Mouse (Mus musculus) ES-E14 (cell line): ENCODE measurements at regions not wholly inside any gene's neighbourhood (a gene's known extent, or its start where the extent isn't known, plus 50 kb on each side); places are given as distances from the start of the nearest gene placed in this dataset.

Experiments
- CHD2 ChIP-seq: IDR thresholded peaks from 2 replicates; pipeline ENCODE4 v1.6.1; 2014; ENCODE audit warnings: mild to moderate bottlenecking, low read depth, low read length, inconsistent platforms
- MAFK ChIP-seq: IDR thresholded peaks from 2 replicates; pipeline ENCODE4 v1.6.1; 2014; ENCODE audit warnings: mild to moderate bottlenecking, low read depth, low read length, inconsistent platforms; ENCODE audit not compliant: insufficient read depth
- ZNF384 ChIP-seq: IDR thresholded peaks from 2 replicates; pipeline ENCODE4 v1.6.1; 2012; ENCODE audit warnings: low read depth, low read length, inconsistent platforms

DNA sequence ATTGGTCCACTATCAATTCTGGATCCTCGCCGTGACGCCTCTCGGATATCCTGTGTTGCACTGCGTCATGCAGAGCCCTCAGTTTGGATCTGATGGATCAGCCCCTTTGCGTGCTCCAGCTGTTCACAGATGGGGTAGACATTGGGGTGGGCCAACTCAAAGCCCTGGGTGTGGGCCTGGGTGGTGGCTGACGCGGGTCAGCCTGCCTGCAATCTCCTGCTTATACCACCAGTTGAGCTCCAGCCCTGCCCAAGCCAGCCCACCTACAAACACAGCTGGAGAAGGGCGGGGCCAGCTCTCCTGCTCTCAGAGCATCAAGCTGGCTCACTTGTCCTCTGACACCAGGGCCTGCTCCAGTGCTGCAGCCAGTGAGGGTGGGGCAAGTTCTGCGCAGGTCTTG is 73.1 kb downstream of the Rps15a start:
- no peak for TF ChIP-seq ZNF384
- no peak for TF ChIP-seq MAFK
- no peak for TF ChIP-seq CHD2
